Mouse (Mus musculus) right cerebral cortex, postnatal 14 days (tissue): ENCODE data around the gene Dbnl.

Source experiments
- DNase-seq: peaks from one replicate; pipeline ENCODE4 v3.0.0; 2022

The Dbnl gene

DNA sequence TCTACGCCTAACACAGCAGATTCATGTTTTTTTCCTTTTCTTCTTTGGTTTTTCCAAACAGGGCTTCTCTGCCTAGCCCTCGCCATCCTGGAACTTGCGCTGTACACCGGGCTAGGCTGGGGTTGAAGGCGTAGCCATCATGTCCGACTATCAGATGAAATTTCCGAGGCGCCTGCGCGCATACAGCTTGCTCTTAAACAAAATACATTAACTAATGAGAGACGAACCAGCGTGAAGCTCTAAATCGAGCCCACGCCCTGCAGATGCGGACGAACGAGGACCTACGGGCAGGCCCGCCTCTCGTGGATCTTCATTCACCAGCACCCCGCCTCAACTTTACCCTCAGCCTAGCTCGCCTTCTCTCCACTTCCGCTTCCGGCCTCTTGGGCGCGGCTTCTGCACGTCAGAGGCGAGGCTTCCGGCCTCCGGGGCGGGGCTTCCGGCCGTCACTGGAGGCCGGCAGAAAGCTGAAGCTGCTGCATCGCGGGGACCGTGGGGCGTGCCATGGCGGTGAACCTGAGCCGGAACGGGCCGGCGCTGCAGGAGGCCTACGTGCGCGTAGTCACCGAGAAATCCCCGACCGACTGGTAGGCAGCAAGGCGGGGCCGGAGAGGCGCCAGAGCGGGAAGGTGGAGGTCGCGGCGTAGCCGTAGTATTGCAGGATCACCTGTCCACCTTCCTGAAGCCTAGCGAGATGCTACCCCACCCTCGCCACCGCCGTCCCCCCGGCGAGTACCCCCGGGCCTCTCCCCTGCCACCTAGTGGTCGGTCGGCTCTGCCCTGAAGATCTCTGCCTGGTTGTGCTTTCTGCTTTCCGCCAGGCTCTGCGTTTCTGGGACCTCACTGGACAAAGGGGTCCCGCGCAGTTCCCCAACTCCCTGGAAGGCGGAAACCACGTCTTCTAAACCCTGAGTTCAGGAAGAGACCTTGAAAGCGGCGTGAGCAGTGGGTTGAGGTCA is at the start of gene Dbnl:
TSS of gene Dbnl (plus strand) at position 433 of the 959 bp plus-strand sequence.
- DNase-seq, result peak; percentile 92

DNA sequence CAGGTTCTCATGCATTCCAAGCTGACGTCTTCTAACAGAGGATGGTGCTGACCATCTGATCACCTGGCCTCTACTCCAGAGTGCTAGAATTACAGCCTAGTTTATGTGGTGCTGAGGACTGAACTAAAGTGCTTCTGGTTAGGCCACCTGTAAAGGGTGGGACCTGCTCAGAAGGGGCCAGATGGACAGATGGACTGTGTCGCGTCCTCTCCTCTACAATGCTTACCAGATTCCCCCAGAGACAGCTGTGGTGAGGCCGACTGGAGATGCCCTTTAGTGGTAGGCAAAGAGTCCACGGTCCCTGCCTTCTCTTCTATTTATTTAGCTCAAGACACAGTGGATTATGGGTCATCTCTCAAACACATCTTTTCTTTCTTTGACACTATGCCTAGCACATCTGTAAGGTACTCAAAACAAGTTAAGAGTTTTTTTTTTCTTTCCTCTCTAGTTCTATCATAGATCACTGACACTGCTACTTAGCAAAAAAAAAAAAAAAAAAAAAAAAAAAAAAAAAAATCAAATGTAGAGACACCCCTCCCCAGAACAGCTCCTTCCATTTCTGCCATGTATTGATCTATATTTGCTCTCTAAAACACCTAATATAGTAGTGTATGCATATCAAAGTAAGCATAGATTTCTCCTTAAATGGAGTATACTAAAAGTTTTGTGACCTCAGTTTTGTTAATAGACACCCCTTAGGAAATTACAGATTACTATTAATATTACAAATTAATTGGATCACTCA is 49.2 kb upstream of the Dbnl start:
- no peak for DNase-seq

DNA sequence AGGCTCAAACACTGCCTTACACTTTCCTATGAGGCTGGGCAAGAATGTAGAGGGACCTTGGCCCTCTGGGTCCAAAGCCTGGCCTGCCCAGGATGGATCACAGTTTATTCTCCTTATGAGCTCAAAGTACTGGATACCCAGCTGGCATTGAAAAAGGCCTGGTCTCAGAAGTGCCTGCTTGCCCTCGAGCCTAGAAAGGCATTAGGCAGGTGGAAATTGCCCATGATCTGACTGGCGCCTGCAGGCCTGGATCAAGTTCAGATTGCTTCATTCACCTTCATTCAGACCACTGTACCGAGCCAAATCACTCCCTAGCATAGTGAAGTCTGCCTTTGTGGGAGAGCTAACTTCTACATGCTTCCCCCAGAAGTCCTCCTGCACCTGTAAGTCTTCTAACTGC is 48.4 kb upstream of the Dbnl start:
- no peak for DNase-seq

DNA sequence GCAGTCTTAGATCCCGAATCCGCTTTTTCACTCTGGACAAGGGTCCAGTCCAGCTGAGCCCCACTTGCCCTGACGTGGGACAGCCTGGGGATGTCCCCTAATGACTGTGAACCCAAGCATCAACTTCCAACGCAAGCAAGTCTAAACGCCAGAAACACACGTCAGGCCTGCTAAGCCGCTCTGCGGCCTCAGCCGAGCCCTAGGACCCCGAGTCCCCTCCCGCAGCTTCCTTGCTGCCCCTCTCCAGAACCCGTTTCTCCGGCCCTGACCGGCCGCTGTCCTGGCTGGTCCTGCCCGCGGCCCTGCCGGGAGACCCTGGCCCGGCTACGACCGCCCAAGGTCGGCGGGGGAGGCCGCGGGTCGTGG is 47.7 kb upstream of the Dbnl start:
- no peak for DNase-seq

DNA sequence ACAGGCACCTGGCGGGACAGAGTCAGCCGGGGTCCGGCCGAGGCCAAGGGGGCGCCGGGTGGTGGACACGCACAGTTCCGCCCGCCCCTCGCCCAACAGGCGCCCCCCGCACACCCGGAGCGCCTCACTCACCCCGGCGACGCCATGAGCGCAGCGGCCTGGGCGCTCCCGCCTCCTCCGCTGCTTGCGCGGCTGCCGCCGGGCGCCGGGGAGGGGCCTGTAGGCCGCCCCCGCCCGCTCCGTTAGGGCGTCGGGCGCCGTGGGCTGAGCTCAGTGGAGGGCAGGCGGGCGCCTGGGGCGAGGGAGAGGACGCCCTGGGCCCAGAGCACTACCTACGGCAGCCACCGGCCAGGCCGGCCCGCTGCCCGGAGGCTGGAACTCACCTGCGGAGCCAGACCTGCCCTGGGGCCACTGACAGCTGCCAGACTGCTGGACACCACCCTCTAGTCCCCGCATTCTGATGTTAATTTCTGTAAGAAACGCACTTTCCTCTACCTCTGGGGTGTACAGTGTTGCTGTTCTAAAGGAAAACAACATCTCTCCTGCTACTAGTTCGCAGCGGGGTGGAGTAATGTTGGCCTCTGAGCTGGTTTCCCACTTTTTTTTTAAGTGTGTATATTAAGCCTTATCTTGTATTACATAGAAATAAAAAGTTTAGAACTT is 47.2 kb upstream of the Dbnl start:
- DNase-seq, result peak; percentile 73

DNA sequence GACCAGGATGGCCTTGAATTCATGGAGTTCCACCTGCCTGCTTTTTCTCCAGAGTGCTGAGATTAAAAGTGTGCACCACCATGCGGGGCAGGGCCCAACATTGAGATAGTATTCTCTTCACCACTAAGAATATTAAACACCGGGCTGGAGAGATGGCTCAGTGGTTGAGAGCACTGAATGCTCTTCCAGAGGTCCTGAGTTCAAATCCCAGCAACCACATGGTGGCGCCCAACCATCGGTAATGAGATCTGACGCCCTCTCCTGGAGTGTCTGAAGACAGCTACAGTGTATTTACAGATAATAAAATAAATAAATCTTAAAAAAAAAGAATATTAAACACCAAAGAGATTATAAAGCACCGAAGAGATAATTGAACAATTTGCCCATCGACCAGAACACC is 46.2 kb upstream of the Dbnl start:
- DNase-seq, result no peak

DNA sequence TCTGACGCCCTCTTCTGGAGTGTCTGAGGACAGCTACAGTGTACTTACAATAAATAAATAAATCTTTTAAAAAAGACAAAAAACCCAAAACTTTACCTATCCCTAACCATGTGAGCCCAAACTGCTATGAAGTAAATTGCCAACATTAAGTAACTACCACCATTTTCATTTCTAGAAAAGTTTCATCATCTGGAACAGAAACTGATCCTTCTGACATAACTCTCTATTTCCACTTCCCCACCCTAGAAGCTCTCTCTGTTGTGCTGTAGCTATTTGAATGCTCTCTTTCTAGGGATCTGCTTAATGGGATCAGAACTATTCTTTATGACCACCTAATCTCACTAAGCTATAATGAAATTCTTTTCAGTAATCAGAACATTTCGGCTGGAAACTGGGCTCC is 43.3 kb upstream of the Dbnl start:
- DNase-seq, result no peak

DNA sequence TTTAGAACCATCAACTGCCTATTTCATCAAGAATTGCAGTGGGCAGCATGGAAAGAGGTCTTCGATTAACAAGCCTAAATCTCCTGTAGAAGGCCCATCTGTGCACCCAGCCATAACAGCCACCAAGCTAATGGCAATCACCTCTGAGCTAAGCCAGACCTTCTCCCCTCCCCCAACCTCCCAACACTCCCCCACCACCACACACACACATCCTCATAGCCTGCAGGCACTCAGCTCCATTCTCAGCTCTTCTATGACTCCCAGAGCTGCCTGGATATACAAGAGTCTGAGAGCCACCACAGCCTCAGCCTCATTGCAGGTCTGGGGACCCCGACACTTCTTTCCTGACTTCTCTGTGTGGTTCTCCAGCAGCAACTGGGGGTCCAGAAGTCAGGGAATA is 34.5 kb upstream of the Dbnl start:
- no peak for DNase-seq

DNA sequence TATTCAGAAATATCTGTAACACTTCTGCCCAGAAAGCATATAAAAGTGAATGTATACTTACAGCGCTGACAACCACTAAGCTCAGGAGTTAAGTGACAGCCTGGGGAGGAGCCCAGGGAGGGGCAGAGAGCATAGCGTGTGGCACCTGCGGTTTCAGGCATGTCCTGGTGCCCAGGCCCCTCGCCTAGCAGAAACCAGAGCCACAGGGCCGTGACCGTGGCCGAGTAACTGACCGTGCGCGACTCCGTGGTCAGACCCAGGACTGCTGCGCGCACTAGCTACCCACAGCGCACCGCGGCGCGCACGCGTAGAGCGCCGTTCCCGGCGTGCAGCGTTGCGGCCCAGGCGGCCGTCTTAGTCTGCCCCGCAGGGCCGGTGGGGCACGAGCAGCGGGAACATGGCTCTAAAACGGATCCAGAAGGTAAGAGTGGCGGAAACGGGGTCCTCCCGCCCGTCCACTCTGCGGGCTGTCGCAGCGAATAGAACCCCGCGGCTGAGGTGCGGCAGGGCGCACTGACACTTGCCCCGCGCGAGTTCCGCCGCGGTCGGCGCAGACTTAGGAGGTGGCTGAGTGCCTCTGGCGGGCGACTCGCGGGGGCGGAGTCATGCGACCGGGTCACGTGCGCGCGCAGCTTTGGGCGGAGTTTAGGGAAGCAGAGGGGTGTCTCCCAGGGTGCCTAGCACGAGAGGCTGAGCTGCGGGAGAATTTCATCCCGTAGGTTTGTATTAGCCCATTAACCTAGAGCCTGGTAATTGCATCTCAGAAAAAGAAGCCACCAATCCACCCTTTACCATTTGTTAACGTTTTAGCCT is 26.3 kb upstream of the Dbnl start, which contains the start of gene Urgcp:
TSS of gene Urgcp (minus strand) at position 557 of the 813 bp plus-strand sequence.
- DNase-seq, result peak; percentile 93

DNA sequence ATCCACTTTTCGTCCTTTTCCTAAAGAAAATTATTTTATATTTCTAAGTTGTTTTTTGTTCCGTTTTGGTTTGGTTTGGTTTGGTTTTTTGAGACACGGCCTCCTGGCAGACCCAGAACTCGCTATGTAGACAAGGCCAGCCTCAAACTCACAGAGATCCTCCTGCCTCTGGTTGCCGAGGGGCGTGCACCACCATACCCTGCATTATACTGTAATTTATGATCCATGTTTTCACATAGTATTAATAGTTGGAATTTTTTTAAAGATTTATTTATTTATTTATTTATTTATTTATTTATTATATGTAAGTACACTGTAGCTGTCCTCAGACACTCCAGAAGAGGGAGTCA is 25.7 kb upstream of the Dbnl start:
- no peak for DNase-seq

DNA sequence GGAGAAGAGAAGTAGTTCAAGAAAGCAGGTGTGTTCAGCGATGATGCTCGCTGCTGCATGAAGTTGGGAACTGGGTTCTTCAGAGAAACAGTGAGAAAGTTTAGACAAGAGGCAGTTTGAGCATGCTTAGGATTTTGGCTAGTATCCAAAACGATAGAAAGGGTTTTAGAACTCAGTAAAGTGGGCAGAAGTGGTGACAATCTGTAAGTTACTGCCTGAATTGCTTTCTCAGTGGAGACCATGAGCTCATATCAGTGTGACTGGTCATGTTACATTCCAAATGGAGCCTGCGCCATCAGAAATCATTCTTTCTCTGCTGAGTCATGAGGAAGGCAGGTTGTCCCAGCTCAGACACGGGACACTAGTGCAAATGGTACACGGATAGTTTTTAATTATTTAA is 22.3 kb upstream of the Dbnl start:
- no peak for DNase-seq

DNA sequence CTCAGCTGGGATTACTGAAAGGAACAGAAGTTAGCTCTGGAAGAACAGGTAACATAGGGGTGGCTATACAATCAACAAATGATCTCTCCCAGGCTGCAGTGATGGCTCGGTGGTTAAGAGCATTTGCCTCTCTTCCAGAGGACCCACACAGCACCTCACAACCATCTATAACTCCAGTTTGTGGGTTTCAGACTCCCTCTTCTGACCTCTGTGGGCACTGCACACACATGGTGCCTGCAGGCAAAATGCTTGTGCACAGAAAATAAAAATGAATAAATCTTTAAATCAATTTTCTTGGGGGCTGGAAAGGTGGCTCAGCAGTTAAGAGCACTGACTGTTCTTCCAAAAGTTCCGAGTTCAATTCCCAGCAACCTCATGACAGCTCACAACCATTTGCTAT is 9.8 kb upstream of the Dbnl start:
- DNase-seq, result no peak

DNA sequence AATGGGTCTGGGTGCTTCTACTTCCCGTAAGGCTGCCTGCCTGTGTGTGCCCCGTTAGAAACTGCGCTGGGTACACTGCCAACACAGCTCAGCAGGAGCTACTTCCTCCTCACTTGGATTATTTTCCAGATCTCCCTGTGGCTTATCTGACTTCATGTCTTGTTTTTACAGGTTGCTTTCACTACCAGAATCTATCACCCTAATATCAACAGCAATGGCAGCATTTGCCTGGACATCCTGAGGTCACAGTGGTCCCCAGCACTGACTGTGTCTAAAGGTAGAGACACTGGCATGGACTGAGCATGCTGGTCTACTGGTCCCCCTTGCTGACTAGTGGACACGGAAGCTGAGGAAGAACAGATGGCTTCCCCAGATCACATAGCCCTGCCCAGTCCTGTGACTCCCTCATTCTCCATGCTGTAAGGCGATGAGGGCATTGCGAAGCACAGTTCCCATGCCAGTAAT is 8.2 kb upstream of the Dbnl start:
- no peak for DNase-seq

DNA sequence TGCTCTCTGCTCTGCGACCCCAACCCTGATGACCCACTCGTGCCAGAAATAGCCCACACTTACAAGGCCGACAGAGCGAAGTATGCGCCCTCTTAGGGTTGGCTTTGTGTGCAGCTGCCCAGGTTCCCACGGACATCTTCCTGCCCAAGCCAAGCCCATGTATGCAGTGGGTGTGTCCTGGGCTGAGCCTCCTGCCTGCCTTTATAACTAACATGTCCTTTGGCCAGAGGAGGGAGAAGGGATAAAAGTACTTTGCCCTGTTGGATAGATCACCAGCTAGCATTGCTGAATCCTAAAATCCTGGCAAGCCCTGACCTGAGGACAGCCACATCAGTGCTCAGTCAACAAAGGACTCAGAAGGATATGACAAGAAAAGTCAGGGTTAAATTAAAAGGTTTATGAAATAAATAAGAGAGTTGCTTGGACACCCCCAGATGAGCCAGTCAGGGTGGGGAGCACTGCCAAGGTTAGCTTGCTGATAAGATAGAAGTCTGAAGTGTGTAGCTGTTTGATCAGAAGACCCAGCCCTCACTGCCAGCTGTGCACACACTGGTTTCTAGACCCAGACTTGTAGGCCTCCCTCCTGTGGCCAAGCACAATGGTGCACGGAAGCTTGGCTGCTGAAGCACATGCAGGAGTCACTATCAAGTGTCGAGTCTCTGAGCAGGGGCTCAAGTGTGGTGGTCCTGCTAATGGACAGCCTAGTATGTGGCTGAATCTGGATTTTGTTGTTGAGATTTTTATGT is 5.9 kb upstream of the Dbnl start:
- no peak for DNase-seq

DNA sequence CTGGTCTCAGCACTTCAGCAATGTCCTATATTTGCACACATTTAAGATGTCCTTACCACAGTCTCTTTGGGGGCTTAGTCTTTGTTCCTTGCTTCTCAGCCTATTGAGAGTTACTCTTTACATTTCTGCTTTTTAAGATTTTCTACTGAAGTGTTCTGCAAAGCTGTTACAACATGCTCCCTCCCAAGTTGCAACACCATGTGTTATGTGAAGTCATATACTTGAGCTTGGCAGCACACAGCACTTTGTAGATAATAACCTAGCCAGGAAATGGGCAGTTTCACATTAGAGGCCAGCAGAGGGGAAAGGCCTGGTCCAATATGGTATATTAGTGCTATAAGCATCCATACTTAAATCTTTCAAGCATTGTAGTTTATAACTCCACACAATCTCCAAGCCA is 2.6 kb upstream of the Dbnl start:
- no peak for DNase-seq

DNA sequence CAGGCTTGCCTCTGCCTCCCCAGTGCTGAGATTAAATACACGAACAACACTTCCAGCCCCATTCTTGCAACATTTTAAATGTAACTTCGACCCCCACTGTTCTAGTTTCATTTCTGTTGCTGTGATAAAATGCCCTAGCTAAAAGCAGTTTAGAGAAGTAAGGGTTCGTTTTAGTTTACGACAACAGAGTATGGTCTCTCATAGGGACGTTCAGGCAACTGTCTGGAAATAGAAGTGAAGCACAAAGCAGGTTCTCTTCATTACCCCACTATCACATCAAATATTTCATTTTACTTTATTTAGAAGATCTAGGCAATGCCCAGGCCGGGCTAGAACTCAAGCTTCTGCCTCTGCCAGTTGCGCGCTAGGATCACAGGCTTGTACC is 625 bp upstream of the Dbnl start:
- DNase-seq, result no peak

DNA sequence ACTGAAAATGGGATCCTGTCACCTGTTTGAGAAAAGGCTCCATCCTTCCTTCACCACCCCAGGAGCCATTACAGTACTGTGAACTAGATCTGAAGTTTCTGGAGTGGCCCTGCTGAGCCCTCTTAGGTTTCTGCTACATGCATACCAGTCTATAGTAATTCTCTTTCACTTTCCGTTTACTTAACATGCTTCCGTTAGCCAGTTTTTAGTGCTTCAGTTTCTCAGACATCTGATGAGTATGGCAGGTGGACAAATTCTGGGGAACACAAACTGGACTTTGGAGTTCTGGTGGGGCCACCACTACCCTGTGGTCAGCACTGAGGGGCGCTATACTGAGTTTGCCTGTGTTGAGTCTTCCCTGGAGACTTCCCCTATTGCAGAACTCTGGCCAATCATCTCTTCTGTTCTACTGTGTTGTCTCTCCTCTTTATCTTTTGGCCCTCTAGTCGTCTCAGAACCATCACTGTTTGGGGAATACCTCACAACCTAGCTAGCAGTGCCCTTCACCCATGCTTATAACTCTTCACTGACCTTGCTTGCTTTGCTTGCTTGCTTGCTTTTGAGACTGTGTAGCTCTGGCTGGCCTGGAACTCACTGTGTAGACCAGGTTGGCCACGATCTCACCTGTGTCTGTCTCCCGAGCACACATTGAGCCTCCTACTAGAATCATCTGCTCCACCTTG is 924 bp downstream of the Dbnl start:
- DNase-seq, result no peak

DNA sequence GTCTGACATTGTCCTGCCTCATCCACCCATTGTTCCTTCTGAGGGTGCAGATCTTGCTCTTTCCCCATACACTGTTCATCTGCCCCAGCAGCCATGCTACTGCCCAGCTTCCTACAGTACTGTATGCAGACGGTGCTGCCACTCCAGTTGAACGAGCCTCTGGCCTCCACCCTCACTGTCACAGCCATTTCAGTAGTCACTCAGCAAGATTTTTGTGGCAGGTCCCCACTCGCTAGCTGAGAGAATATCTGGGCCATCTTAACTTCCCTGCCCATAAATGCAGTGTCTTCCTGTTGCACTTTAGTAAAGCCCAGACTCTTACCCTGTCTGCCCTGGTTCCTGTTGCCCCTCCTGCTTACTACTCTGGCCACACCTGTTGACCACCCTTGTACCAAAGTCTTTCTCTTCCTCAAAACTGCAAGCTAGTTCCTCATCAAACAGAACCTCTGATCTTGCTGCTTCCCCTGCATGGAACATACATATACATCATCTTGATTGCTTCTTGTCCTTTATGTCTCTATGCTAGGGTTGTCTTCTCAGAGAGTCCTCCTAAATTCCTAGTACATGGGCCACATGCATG is 1.6 kb downstream of the Dbnl start:
- no peak for DNase-seq

DNA sequence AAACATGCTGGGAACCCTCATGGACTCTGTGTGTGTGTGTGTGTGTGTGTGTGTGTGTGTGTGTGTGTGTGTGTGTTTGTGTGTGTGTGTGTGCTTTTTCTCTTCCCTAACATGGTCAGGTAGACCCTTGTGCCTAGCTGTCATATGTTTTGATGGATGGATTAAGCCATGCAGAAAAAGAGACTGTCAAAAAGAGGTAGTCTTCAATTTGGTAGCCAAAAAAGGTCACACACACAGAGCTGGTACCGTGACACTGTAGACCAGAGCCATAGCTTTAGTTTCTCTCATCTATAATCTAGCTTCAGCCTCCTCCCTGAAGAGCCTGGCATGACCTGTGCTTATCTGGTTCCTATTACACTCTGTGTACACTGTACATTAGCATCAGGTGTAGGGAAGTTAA is 2.1 kb downstream of the Dbnl start:
- DNase-seq, result no peak

DNA sequence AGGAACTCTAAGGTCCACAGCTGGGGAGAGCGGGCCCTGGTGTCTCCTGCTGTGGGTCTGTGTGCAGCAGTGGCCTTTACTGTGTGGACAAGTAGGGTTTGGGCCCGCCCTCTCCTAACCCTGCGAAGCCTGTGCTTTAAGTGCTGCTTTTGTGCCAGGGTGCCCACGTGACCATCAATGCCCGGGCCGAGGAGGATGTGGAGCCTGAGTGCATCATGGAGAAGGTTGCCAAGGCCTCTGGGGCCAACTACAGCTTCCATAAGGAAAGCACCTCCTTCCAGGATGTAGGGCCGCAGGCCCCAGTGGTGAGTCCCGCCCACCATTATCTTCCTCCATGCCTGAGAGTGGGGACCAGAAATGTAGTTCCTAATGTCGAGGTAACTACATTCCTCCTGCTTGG is 7.0 kb downstream of the Dbnl start:
- DNase-seq, result no peak

DNA sequence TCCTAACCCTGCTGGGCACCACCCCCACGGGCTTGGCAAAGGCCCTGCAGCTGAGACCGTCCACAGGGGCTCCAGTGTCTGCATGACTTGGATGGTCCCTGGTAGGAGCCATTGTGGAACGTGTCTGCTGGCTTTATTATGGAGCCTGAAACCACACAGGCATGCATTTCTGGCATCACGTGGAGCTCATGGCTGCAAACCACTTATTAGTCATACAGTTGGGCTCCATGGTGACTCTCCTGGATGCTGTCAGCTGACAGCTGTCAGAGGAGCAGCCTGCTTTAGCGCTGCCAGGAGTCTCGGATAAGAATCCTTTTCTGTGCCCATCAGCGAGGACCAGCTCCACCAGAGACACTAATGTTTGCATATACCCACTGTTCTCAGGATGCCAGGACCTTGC is 7.4 kb downstream of the Dbnl start:
- DNase-seq, result no peak
